Mouse (Mus musculus) A20 (cell line): ENCODE results near the gene B4galt4.

ENCODE experiments used
- DNase-seq: peaks from one replicate; pipeline ENCODE4 v3.0.0-alpha.2; 2011; ENCODE audit warnings: low read depth, low spot score

Gene B4galt4

GRCm38 (mm10) chr16:38728576-38729132, 13.4 kb upstream of the B4galt4 start:
- no peak for DNase-seq

- DNase-seq: no peak
Measured at GRCm38 (mm10) chr16:38729139-38729538, 12.9 kb upstream of the B4galt4 start.

- DNase-seq: peak; percentile 44
Measured at GRCm38 (mm10) chr16:38729610-38730288, 12.3 kb upstream of the B4galt4 start.

GRCm38 (mm10) chr16:38730921-38731320, 11.1 kb upstream of the B4galt4 start:
- no peak for DNase-seq

- no peak for DNase-seq
Measured at GRCm38 (mm10) chr16:38741204-38741903, 710 bp upstream of the B4galt4 start.

GRCm38 (mm10) chr16:38742659-38743131, 631 bp downstream of the B4galt4 start:
- DNase-seq: no peak

GRCm38 (mm10) chr16:38743941-38744673, 2.0 kb downstream of the B4galt4 start:
- DNase-seq: no peak

GRCm38 (mm10) chr16:38750803-38751202, 8.7 kb downstream of the B4galt4 start:
- no peak for DNase-seq

- DNase-seq: no peak
Measured at GRCm38 (mm10) chr16:38753631-38754030, 11.6 kb downstream of the B4galt4 start.

- DNase-seq: no peak
Measured at GRCm38 (mm10) chr16:38755452-38756176, 13.6 kb downstream of the B4galt4 start.

GRCm38 (mm10) chr16:38756177-38756503, 14.1 kb downstream of the B4galt4 start:
- no peak for DNase-seq

- no peak for DNase-seq
Measured at GRCm38 (mm10) chr16:38756572-38756971, 14.5 kb downstream of the B4galt4 start.

- no peak for DNase-seq
Measured at GRCm38 (mm10) chr16:38757626-38758025, 15.6 kb downstream of the B4galt4 start.

- no peak for DNase-seq
Measured at GRCm38 (mm10) chr16:38758104-38758861, 16.2 kb downstream of the B4galt4 start.

- DNase-seq: no peak
Measured at GRCm38 (mm10) chr16:38760239-38760638, 18.2 kb downstream of the B4galt4 start.

- no peak for DNase-seq
Measured at GRCm38 (mm10) chr16:38760834-38761375, 18.8 kb downstream of the B4galt4 start.

- no peak for DNase-seq
Measured at GRCm38 (mm10) chr16:38761972-38762371, 19.9 kb downstream of the B4galt4 start.

GRCm38 (mm10) chr16:38762401-38762800, 20.3 kb downstream of the B4galt4 start:
- no peak for DNase-seq

- DNase-seq: no peak
Measured at GRCm38 (mm10) chr16:38763508-38763907, 21.4 kb downstream of the B4galt4 start.

- DNase-seq: no peak
Measured at GRCm38 (mm10) chr16:38766671-38767070, 24.6 kb downstream of the B4galt4 start.
